ENCODE assay signal across 8 mouse cellular contexts in the genomic region with DNA sequence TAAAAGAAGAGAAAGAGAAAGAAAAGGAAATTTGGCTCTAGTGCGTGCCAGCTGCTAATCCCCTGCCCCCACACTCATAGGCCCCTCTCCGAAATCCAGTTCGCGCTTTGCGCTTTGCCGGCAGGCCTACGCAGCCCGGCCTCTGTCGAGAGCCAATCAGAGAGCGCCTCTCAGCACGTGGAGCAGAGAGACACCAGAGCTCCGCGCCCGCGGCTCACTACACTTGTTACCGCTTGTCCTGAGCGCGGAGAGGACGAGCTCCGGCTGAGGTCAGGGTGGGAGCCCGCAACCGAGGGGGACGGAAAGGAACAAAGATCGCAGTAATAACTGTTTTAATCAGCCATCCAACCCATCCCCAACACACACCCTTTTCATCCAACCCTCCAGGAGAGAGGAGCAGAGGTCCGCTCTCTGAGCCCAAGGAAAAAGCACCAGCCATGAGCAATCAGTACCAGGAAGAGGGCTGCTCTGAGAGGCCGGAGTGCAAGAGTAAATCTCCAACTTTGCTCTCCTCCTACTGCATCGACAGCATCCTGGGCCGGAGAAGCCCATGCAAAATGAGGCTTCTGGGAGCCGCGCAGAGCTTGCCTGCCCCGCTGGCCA. TPM values are rescaled to one million over a fixed set of nuclear protein-coding genes. Genes with fewer than 3 reads are reported as not detected.
DNase-seq lines count a peak whose midpoint lies in the region; ATAC-seq and TF ChIP-seq lines count a peak whose summit lies in the region.

A gene (plus strand): TSS at position 155 of the 603 bp plus-strand sequence.

- no peak for TF ChIP-seq EP300 in lung, postnatal 0 days (IDR thresholded peaks at IDR 0.05)

- WGBS in embryonic facial prominence, embryonic 15.5 days, result 21% methylated on average over 31 of the region's 31 CpGs
- 18% methylated on average over 25 of the region's 31 CpGs for WGBS in lung, postnatal 0 days

- peak; percentile 76 for DNase-seq in ovary, adult 18-20 months (ENCODE audit: low spot score)
- no peak for DNase-seq in ovary, postnatal 10 days (ENCODE audit: low spot score)
- DNase-seq in layer of hippocampus, postnatal 14 days (ENCODE audit: low spot score in 2 of 2), result peak in 1 of 2 experiments; percentile 70
- peak; percentile 57 for DNase-seq in lung, postnatal 0 days (ENCODE audit: low spot score)
- DNase-seq in retina, embryonic 14.5 days (ENCODE audit: low spot score), result peak; percentile 80
- no peak for DNase-seq in urinary bladder, adult 18-20 months (ENCODE audit: low spot score in 2 of 2)

- H3K27me3 ChIP-seq in embryonic facial prominence, embryonic 15.5 days, result peaks cover 91% of the 10 kb centered on the region
- H3K27me3 ChIP-seq in lung, postnatal 0 days (replicated peaks; ENCODE audit: insufficient read depth, low read length), result peaks cover 48% of the 10 kb centered on the region

- H3K4me3 ChIP-seq in embryonic facial prominence, embryonic 15.5 days (replicated peaks), result peak within 1 kb of the TSS; percentile 19
- H3K4me3 ChIP-seq in lung, postnatal 0 days (ENCODE audit: low read depth, low read length), result no peak within 1 kb of the TSS

- H3K4me2 ChIP-seq in embryonic facial prominence, embryonic 15.5 days (replicated peaks), result peak within 1 kb of the TSS; percentile 19; the same call in 1 of the 2 replicates
- peak within 1 kb of the TSS; percentile 5; the same call in 1 of the 2 replicates for H3K4me2 ChIP-seq in lung, postnatal 0 days (replicated peaks; ENCODE audit: low read depth, low read length)

- ATAC-seq in embryonic facial prominence, embryonic 15.5 days (ENCODE audit: insufficient number of reproducible peaks, low FRiP score, low TSS enrichment, low read depth), result peak; percentile 79; the same call in 1 of the 2 replicates
- peak; percentile 80 to 84 for ATAC-seq in hematopoietic stem cell, adult 5-6 weeks (replicated peaks in 1 of 2; ENCODE audit: insufficient read depth in 1 of 2, low FRiP score in 2 of 2, low TSS enrichment in 1 of 2, low read depth in 1 of 2, poor library complexity in 2 of 2, severe bottlenecking in 2 of 2)
- ATAC-seq in lung, postnatal 0 days, result peak; percentile 90

- no peaks in the 10 kb centered on the region for H3K9me3 ChIP-seq in embryonic facial prominence, embryonic 15.5 days (replicated peaks)
- no peaks in the 10 kb centered on the region for H3K9me3 ChIP-seq in lung, postnatal 0 days (ENCODE audit: low read length)

- H3K27ac ChIP-seq in embryonic facial prominence, embryonic 15.5 days (replicated peaks), result no peak within 1 kb of the TSS
- no peak within 1 kb of the TSS for H3K27ac ChIP-seq in lung, postnatal 0 days (ENCODE audit: low read length)

- no peak within 1 kb of the TSS for H3K9ac ChIP-seq in embryonic facial prominence, embryonic 15.5 days
- no peak within 1 kb of the TSS for H3K9ac ChIP-seq in lung, postnatal 0 days (replicated peaks; ENCODE audit: low read depth)

- TF ChIP-seq CTCF in lung, postnatal 0 days (IDR thresholded peaks at IDR 0.05), result no peak

- peaks cover 13% of the 10 kb centered on the region; the same call in 1 of the 2 replicates for H3K4me1 ChIP-seq in embryonic facial prominence, embryonic 15.5 days
- H3K4me1 ChIP-seq in lung, postnatal 0 days (ENCODE audit: insufficient read depth, low read depth, low read length), result 0 out of 2 replicates have a peak, but pooled peaks cover 4% of the 10 kb centered on the region

- no peaks in the 10 kb centered on the region for H3K36me3 ChIP-seq in embryonic facial prominence, embryonic 15.5 days
- H3K36me3 ChIP-seq in lung, postnatal 0 days (ENCODE audit: insufficient read depth, low read length), result no peaks in the 10 kb centered on the region

RNA-seq across cellular contexts. Expression of the gene that starts here (rescaled TPM):
- polyA plus RNA-seq in embryonic facial prominence, embryonic 15.5 days (2015; fragmentation: Nextera tagmentation; extraction: Ambion mirVana), result 0.88 and 1.0 TPM in 2 replicates
- total RNA-seq in hematopoietic stem cell, adult 5-6 weeks (2017), result not detected in 2 replicates
- total RNA-seq in layer of hippocampus, postnatal 14 days (2021), result 10 to 100 TPM; 14.8 to 16.8 TPM
- polyA plus RNA-seq in lung, postnatal 0 days (2015; fragmentation: Nextera tagmentation; extraction: Ambion mirVana), result not detected in 2 replicates

Comparison
In these comparisons a context has a peak if more than half of its experiments do, and no peak if none do; other contexts are left out.
1. RNA of the gene that starts here (total RNA-seq): 14.8 to 16.8 TPM in layer of hippocampus, postnatal 14 days; not detected in hematopoietic stem cell, adult 5-6 weeks; every median in the first group is over 10 times any median in the second.
2. DNase-seq: peak in ovary, adult 18-20 months (single experiment) and retina, embryonic 14.5 days (single experiment); none in ovary, postnatal 10 days (single experiment) and urinary bladder, adult 18-20 months (0 of 2).
3. Peak in ATAC-seq in hematopoietic stem cell, adult 5-6 weeks; RNA of the gene not detected or under 1 TPM.
4. Peak in DNase-seq, ATAC-seq and H3K4me2 ChIP-seq in lung, postnatal 0 days; RNA of the gene not detected or under 1 TPM.
5. Peak in every context shown above with its lines, with median percentiles within 50 percentile points of each other: ATAC-seq.